Mouse (Mus musculus): ENCODE measurements around the gene Epha7. TPM values are rescaled to one million over a fixed set of nuclear protein-coding genes. Genes with fewer than 3 reads are reported as not detected.

Epha7 gene
- polyA plus RNA-seq (2012; rRNA removed): 0.92 and 1.8 TPM in 2 replicates

GRCm38 (mm10) chr4:28812691-28813289, at the start of gene Epha7:
Epha7 (plus strand) TSS chr4:28813131.

Measured in colon, adult 2 months (tissue).